Mouse (Mus musculus) limb, embryonic 12.5 days (tissue): ENCODE results near the gene Frs2. TPM values are rescaled to one million over a fixed set of nuclear protein-coding genes. Genes with fewer than 3 reads are reported as not detected.

ENCODE experiments used
- ATAC-seq: fragments of 200-750 bp; cut with Nextera tagmentation; 2 replicates; pipeline ENCODE4 v1.8.0; 2017; ENCODE audit warnings: low read depth, moderate TSS enrichment; ENCODE audit not compliant: insufficient number of reproducible peaks, insufficient read depth, low FRiP score, low TSS enrichment
- H3K27ac ChIP-seq: fragments of 300-500 bp; sonication (generic); 2 replicates; pipeline ENCODE4 v1.5.1; 2016; ENCODE audit warnings: mild to moderate bottlenecking, moderate library complexity
- H3K27me3 ChIP-seq: fragments of 300-500 bp; sonication (generic); 2 replicates; pipeline ENCODE4 v1.6.1; 2016; ENCODE audit warnings: mild to moderate bottlenecking, moderate library complexity
- H3K36me3 ChIP-seq: fragments of 300-500 bp; sonication (generic); 2 replicates; pipeline ENCODE4 v1.6.1; 2016; ENCODE audit warnings: mild to moderate bottlenecking, moderate library complexity
- H3K4me1 ChIP-seq: fragments of 300-500 bp; sonication (generic); replicated peaks from 2 replicates; pipeline ENCODE4 v1.6.1; 2016
- H3K4me2 ChIP-seq: fragments of 300-500 bp; sonication (generic); 2 replicates; pipeline ENCODE4 v1.6.1; 2016; ENCODE audit warnings: mild to moderate bottlenecking, moderate library complexity
- H3K4me3 ChIP-seq: fragments of 300-500 bp; sonication (generic); replicated peaks from 2 replicates; pipeline ENCODE4 v1.5.1; 2016; ENCODE audit warnings: mild to moderate bottlenecking
- H3K9ac ChIP-seq: fragments of 300-500 bp; sonication (generic); replicated peaks from 2 replicates; pipeline ENCODE4 v1.6.1; 2016; ENCODE audit warnings: mild to moderate bottlenecking, moderate library complexity
- H3K9me3 ChIP-seq: fragments of 300-500 bp; sonication (generic); 2 replicates; pipeline ENCODE4 v1.6.1; 2016; ENCODE audit warnings: mild to moderate bottlenecking, moderate library complexity
- WGBS: fragments of 180-500 bp; shearing (Covaris S2); methylation state at CpG from one replicate; pipeline ENCODE4 v1.1.7; 2016; 5-methylcytosine and 5-hydroxymethylcytosine counted together
- polyA plus RNA-seq: library from polyadenylated mRNA; unstranded; fragments of >200 nt; fragmentation: Nextera tagmentation; extraction: Ambion mirVana; gene quantifications from 2 replicates; pipeline ENCODE4 v1.2.1, GENCODE M21; 2016

Frs2 gene
- polyA plus RNA-seq, 1 experiment from 2014 or later = 21.2 TPM

DNA sequence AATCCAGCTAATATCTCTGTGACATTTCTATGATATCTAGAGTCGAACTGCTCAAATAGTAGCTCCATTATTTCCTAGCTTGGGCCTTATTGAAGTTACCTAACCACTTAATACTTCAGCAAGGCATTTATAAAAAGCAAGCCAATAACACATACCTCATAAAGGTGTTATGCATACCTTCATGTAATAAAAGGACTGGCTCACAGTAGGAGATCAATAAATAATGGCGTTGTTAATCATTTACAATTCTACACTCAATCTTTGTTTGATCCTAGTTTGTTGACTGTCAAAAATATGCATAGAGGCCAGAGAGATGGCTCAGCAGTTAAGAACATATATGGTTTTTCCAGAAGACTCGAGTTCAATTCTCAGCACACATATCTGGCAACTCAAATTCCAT lies 26.9 kb downstream of the Frs2 start:
- 76% methylated on average over 3 of the region's 3 CpGs for WGBS
- H3K4me3 ChIP-seq = no peak overlapping the region
- no peak overlapping the region for H3K27ac ChIP-seq
- H3K36me3 ChIP-seq = peaks cover 9% of the 10 kb centered on the region; the same call in 1 of the 2 replicates
- H3K9ac ChIP-seq = no peak overlapping the region
- no peaks in the 10 kb centered on the region for H3K27me3 ChIP-seq
- no peaks in the 10 kb centered on the region for H3K4me1 ChIP-seq
- H3K9me3 ChIP-seq = no peaks in the 10 kb centered on the region
- no peak overlapping the region for H3K4me2 ChIP-seq
- ATAC-seq = no peak

GRCm38 (mm10) chr10:117120051-117120666 lies 28.2 kb downstream of the Frs2 start:
- WGBS = 91% methylated on average over 7 of the region's 7 CpGs

GRCm38 (mm10) chr10:117119531-117119930 lies 28.8 kb downstream of the Frs2 start:
- no peak overlapping the region for H3K27ac ChIP-seq
- H3K9me3 ChIP-seq = no peaks in the 10 kb centered on the region
- H3K4me3 ChIP-seq = no peak overlapping the region
- WGBS = 79% methylated on average over 11 of the region's 11 CpGs
- H3K4me2 ChIP-seq = no peak overlapping the region
- H3K27me3 ChIP-seq = no peaks in the 10 kb centered on the region
- H3K4me1 ChIP-seq = peaks cover 13% of the 10 kb centered on the region
- ATAC-seq = no peak
- H3K36me3 ChIP-seq = peaks cover 6% of the 10 kb centered on the region; the same call in 1 of the 2 replicates
- H3K9ac ChIP-seq = no peak overlapping the region

More at GRCm38 (mm10) chr10:117120051-117120666, 28.2 kb downstream of the Frs2 start:
- no peak overlapping the region for H3K4me2 ChIP-seq
- no peaks in the 10 kb centered on the region for H3K27me3 ChIP-seq
- peaks cover 6% of the 10 kb centered on the region; the same call in 1 of the 2 replicates for H3K36me3 ChIP-seq
- ATAC-seq = no peak
- no peak overlapping the region for H3K27ac ChIP-seq
- no peak overlapping the region for H3K4me3 ChIP-seq
- no peak overlapping the region for H3K9ac ChIP-seq
- peaks cover 9% of the 10 kb centered on the region for H3K4me1 ChIP-seq
- no peaks in the 10 kb centered on the region for H3K9me3 ChIP-seq

DNA sequence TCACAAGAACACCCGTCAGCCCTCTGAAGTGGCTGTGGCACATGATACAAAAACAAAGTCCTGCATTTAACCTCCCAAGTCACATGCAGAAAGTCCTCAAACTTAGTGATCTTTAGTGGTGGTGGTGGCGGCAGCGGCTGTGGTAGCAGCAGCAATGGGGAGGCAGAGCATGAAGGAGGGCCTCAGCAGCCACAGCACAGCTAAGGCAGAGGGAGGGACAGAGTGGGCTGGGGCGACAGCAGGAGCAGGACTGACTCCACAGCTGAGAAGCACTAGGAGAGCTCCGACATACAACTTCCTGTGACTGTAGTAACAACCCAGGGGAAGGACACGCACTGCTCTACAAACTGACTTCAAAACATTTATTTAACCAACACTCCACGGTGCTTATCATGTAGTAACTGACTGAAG lies 29.9 kb downstream of the Frs2 start:
- Histone ChIP-seq H3K9me3 (no peaks in the 10 kb centered on the region), H3K36me3 (peaks cover 6% of the 10 kb centered on the region; the same call in 1 of the 2 replicates), H3K9ac (no peak overlapping the region), H3K27ac (no peak overlapping the region), H3K4me3 (no peak overlapping the region), H3K4me2 (no peak overlapping the region), H3K4me1 (peaks cover 18% of the 10 kb centered on the region), H3K27me3 (no peaks in the 10 kb centered on the region)
- 79% methylated on average over 7 of the region's 7 CpGs for WGBS
- ATAC-seq = no peak

- H3K4me2 ChIP-seq = no peak overlapping the region
- H3K9ac ChIP-seq = no peak overlapping the region
- H3K4me3 ChIP-seq = no peak overlapping the region
- H3K27me3 ChIP-seq = no peaks in the 10 kb centered on the region
- 65% methylated on average over 3 of the region's 3 CpGs for WGBS
- ATAC-seq = no peak
- peaks cover 31% of the 10 kb centered on the region for H3K4me1 ChIP-seq
- H3K9me3 ChIP-seq = no peaks in the 10 kb centered on the region
- peaks cover 6% of the 10 kb centered on the region; the same call in 1 of the 2 replicates for H3K36me3 ChIP-seq
- no peak overlapping the region for H3K27ac ChIP-seq
Measured at GRCm38 (mm10) chr10:117115652-117116051, 32.7 kb downstream of the Frs2 start.

- H3K9ac ChIP-seq = no peak overlapping the region
- H3K4me2 ChIP-seq = no peak overlapping the region
- ATAC-seq = no peak
- 21% methylated on average over 2 of the region's 2 CpGs for WGBS
- H3K36me3 ChIP-seq = no peaks in the 10 kb centered on the region
- peak overlapping the region; percentile 42; the same call in 1 of the 2 replicates for H3K27ac ChIP-seq
- H3K4me3 ChIP-seq = no peak overlapping the region
- H3K9me3 ChIP-seq = no peaks in the 10 kb centered on the region
- peaks cover 37% of the 10 kb centered on the region for H3K4me1 ChIP-seq
- H3K27me3 ChIP-seq = no peaks in the 10 kb centered on the region
Measured at GRCm38 (mm10) chr10:117112545-117112944, 35.8 kb downstream of the Frs2 start.

GRCm38 (mm10) chr10:117111455-117111854 lies 36.9 kb downstream of the Frs2 start:
- ATAC-seq = no peak
- Histone ChIP-seq H3K27me3 (no peaks in the 10 kb centered on the region), H3K4me1 (peaks cover 41% of the 10 kb centered on the region), H3K4me2 (no peak overlapping the region), H3K27ac (no peak overlapping the region), H3K9ac (no peak overlapping the region), H3K36me3 (no peaks in the 10 kb centered on the region), H3K9me3 (no peaks in the 10 kb centered on the region), H3K4me3 (no peak overlapping the region)
- WGBS = 74% methylated on average over 7 of the region's 7 CpGs

GRCm38 (mm10) chr10:117110271-117110670 lies 38.1 kb downstream of the Frs2 start:
- Histone ChIP-seq H3K36me3 (no peaks in the 10 kb centered on the region), H3K27me3 (no peaks in the 10 kb centered on the region), H3K4me3 (no peak overlapping the region), H3K9ac (no peak overlapping the region), H3K9me3 (no peaks in the 10 kb centered on the region), H3K27ac (no peak overlapping the region; the same call in 1 of the 2 replicates), H3K4me1 (peaks cover 41% of the 10 kb centered on the region), H3K4me2 (no peak overlapping the region)
- WGBS = 64% methylated on average over 3 of the region's 3 CpGs
- ATAC-seq = no peak

- Histone ChIP-seq H3K4me2 (no peak overlapping the region), H3K4me3 (no peak overlapping the region), H3K27ac (no peak overlapping the region), H3K36me3 (no peaks in the 10 kb centered on the region), H3K9me3 (no peaks in the 10 kb centered on the region), H3K4me1 (peaks cover 28% of the 10 kb centered on the region), H3K9ac (no peak overlapping the region), H3K27me3 (no peaks in the 10 kb centered on the region)
- WGBS = 11% methylated on average over 3 of the region's 3 CpGs
- ATAC-seq = no peak
Measured at GRCm38 (mm10) chr10:117106686-117107085, 41.6 kb downstream of the Frs2 start.

DNA sequence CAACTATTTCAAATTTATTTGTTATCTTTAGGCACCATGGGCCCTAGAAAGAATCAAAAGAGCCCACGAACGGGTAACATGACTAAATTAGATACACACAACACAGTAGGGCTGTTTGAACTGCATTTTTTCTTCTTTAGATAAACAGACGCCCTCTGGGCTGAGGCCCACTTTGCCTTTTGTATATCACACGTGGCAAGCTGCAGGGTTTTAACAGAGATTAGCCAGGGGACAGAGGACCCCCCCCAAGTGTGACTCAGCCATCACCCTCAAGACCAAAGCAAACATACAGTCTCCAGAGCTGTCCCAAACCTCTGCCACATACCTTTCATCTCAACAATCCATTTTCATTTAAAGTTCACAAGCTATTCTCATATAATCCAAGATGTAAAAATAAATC lies 42.1 kb downstream of the Frs2 start:
- Histone ChIP-seq H3K4me1 (peaks cover 28% of the 10 kb centered on the region), H3K9ac (no peak overlapping the region), H3K36me3 (no peaks in the 10 kb centered on the region), H3K27ac (no peak overlapping the region), H3K4me2 (no peak overlapping the region), H3K4me3 (no peak overlapping the region), H3K9me3 (no peaks in the 10 kb centered on the region), H3K27me3 (no peaks in the 10 kb centered on the region)
- 18% methylated on average over 4 of the region's 4 CpGs for WGBS
- ATAC-seq = no peak

- ATAC-seq = no peak
- WGBS = 79% methylated on average over 4 of the region's 4 CpGs
- Histone ChIP-seq H3K4me2 (no peak overlapping the region), H3K9ac (no peak overlapping the region), H3K9me3 (no peaks in the 10 kb centered on the region), H3K4me1 (peaks cover 20% of the 10 kb centered on the region), H3K27me3 (no peaks in the 10 kb centered on the region), H3K4me3 (no peak overlapping the region), H3K27ac (no peak overlapping the region), H3K36me3 (0 out of 2 replicates have a peak, but pooled peaks cover 3% of the 10 kb centered on the region)
Measured at GRCm38 (mm10) chr10:117105015-117105414, 43.3 kb downstream of the Frs2 start.
